Mouse (Mus musculus) embryonic facial prominence, embryonic 12.5 days (tissue): ENCODE results near the gene Atg14. TPM values are rescaled to one million over a fixed set of nuclear protein-coding genes. Genes with fewer than 3 reads are reported as not detected.
"Not testable (repeated sequence)": the region's sequence is repeated elsewhere in the genome, so short reads cannot be mapped to it uniquely, and the experiment has no call there.

Source experiments
- ATAC-seq: fragments of 200-750 bp; cut with Nextera tagmentation; 2 replicates; pipeline ENCODE4 v1.8.0; 2017; ENCODE audit not compliant: insufficient number of reproducible peaks, insufficient read depth, low FRiP score, low TSS enrichment
- H3K27ac ChIP-seq: fragments of 300-500 bp; sonication (generic); 2 replicates; pipeline ENCODE4 v1.5.1; 2016; ENCODE audit warnings: mild to moderate bottlenecking
- H3K27me3 ChIP-seq: fragments of 300-500 bp; sonication (generic); 2 replicates; pipeline ENCODE4 v1.6.1; 2016; ENCODE audit warnings: mild to moderate bottlenecking, moderate library complexity
- H3K36me3 ChIP-seq: fragments of 300-500 bp; sonication (generic); 2 replicates; pipeline ENCODE4 v1.6.1; 2016; ENCODE audit warnings: mild to moderate bottlenecking
- H3K4me1 ChIP-seq: fragments of 300-500 bp; sonication (generic); 2 replicates; pipeline ENCODE4 v1.6.1; 2016
- H3K4me2 ChIP-seq: fragments of 300-500 bp; sonication (generic); replicated peaks from 2 replicates; pipeline ENCODE4 v1.6.1; 2016; ENCODE audit warnings: mild to moderate bottlenecking, moderate library complexity
- H3K4me3 ChIP-seq: fragments of 300-500 bp; sonication (generic); 2 replicates; pipeline ENCODE4 v1.5.1; 2016; ENCODE audit warnings: mild to moderate bottlenecking
- H3K9ac ChIP-seq: fragments of 300-500 bp; sonication (generic); 2 replicates; pipeline ENCODE4 v1.6.1; 2016; ENCODE audit warnings: mild to moderate bottlenecking, moderate library complexity
- H3K9me3 ChIP-seq: fragments of 300-500 bp; sonication (generic); 2 replicates; pipeline ENCODE4 v1.6.1; 2016; ENCODE audit warnings: mild to moderate bottlenecking, moderate library complexity
- WGBS: fragments of 180-500 bp; shearing (Covaris S2); methylation state at CpG from one replicate; pipeline ENCODE4 v1.1.7; 2016; 5-methylcytosine and 5-hydroxymethylcytosine counted together
- polyA plus RNA-seq: library from polyadenylated mRNA; unstranded; fragments of >200 nt; fragmentation: Nextera tagmentation; extraction: Ambion mirVana; gene quantifications from 2 replicates; pipeline ENCODE4 v1.2.1, GENCODE M21; 2016

Gene Atg14
- polyA plus RNA-seq = 21.3 and 23.1 TPM in 2 replicates

DNA sequence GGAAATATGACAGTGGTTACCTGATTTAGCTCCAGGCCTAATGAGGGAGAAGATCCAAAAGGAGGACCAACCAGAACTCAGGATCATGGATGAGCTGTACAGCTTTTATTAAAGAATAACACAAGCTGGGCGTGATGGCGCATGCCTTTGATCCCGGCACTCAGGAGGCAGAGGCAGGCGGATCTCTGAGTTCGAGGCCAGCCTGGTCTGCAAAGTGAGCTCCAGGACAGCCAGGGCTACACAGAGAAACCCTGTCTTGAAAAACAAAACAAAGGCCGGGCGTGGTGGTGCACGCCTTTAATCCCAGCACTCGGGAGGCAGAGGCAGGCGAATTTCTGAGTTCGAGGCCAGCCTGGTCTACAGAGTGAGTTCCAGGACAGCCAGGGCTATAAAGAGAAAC is at the start of gene Atg14:
TSS of gene Atg14 (minus strand) at position 101 of the 400 bp plus-strand sequence.
- H3K27ac ChIP-seq, H3K36me3 ChIP-seq, H3K9me3 ChIP-seq, H3K9ac ChIP-seq, H3K27me3 ChIP-seq, H3K4me2 ChIP-seq, H3K4me3 ChIP-seq, ATAC-seq, H3K4me1 ChIP-seq: not testable (repeated sequence)
- WGBS = 91% methylated on average over 11 of the region's 11 CpGs

DNA sequence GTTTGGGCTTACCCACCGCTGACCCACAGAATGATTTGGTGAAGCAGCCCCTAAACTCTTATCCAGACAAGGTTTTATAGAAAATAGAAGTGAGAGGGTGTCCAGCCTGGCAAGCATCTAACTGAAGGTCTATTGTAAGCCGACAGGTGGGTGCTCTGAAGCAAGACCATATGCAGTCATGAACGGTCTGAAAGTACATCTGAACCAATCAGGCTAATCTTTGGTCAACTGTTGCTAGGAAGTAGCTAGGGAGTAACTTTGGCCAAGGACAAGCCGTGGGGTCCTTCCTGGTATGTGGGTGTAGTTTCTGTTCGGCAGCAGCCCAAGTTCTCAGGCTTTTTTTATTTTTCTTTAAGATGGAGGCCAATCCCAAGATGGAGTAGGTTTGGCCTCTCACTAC is 48.4 kb upstream of the Atg14 start:
- no peak overlapping the region for H3K4me3 ChIP-seq
- WGBS = 86% methylated on average over 5 of the region's 5 CpGs

DNA sequence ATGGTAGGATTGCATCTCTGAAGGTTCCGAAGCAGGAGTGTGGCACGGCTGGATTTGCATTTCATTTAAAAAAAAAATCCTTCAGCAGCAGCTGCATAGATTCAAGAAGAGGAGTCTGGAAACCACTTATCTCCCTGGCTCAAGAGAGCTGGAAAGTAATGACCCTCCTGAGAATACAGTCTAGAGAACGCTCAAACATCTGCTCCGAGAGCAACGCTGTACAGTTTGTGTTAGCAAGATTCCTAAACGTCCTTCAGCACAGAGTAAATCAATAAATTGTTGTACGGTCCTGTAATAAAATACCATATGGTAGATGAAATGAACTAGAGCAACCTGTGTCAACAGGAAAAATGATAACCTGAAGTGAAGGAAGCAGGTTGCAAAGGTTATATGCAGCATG is 42.8 kb upstream of the Atg14 start:
- Histone ChIP-seq H3K4me1 (no peaks in the 10 kb centered on the region), H3K4me3 (no peak overlapping the region), H3K27me3 (no peaks in the 10 kb centered on the region), H3K27ac (no peak overlapping the region), H3K9ac (no peak overlapping the region), H3K9me3 (no peaks in the 10 kb centered on the region), H3K36me3 (no peaks in the 10 kb centered on the region), H3K4me2 (no peak overlapping the region)
- no peak for ATAC-seq
- WGBS = 61% methylated on average over 7 of the region's 7 CpGs

More for the DNA sequence above, 48.4 kb upstream of the Atg14 start:
- no peaks in the 10 kb centered on the region for H3K4me1 ChIP-seq
- H3K9me3 ChIP-seq = no peaks in the 10 kb centered on the region
- H3K27me3 ChIP-seq = no peaks in the 10 kb centered on the region
- ATAC-seq = no peak
- no peak overlapping the region for H3K4me2 ChIP-seq
- no peak overlapping the region for H3K27ac ChIP-seq
- H3K9ac ChIP-seq = no peak overlapping the region
- no peaks in the 10 kb centered on the region for H3K36me3 ChIP-seq

DNA sequence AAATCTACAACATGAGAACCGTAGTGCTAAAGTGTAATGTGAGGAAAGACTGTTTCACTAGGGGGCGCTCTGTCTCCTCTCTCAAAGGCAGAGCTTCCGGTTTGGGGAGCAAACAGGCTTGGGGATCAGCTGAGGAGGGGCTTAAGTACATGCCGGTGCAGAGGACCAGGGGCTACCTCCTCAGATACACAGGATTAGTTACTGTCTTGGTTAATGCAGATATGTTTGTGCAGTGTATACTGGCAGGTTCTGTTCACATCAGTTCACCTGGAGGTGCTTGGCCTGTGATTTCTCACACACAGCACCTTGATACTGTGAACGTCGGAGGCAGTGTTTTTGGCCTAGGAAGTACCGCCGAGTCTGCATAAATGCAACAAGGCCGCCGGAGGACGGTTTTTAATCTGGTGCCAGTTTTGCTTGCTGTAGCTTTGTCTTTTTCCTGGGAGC is 27.5 kb upstream of the Atg14 start:
- Histone ChIP-seq H3K27me3 (no peaks in the 10 kb centered on the region), H3K4me2 (peak overlapping the region; percentile 24), H3K9me3 (no peaks in the 10 kb centered on the region), H3K4me3 (no peak overlapping the region), H3K9ac (peak overlapping the region; percentile 2; the same call in 1 of the 2 replicates), H3K27ac (no peak overlapping the region), H3K36me3 (no peaks in the 10 kb centered on the region), H3K4me1 (0 out of 2 replicates have a peak, but pooled peaks cover 4% of the 10 kb centered on the region)
- WGBS = 19% methylated on average over 11 of the region's 11 CpGs
- ATAC-seq = peak; percentile 69; the same call in 1 of the 2 replicates

DNA sequence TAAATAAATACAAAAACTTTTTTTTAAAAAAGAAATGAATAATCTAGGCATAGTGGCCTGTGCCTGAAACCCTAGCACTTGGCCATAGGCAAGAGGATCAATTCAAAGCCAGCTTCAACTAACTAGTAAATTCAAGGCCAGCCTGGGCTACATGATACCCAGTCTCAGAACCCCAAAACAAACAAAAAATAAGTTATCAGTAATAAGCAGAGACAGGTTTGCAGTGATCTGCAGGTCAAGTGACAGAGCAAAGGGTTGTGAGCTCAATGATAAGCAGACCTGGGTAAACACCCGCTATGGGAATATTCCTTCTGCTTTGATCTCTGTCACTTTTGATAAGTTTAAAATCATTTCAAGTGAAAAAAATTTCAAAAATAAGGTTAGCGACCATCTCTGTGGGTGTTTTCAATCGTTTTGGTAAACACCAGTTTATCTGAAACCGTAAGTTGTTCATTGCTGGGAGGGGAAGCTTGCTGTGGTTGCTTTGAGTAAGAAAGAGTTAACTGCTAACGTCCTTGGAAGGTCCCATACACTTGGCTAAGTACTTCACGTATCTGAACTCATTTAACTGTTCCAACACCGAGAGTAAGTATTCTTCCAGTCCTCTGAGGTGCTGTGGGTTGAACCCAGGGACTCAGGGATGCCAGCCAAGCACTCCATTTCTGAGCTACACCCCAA is 24.1 kb upstream of the Atg14 start:
- WGBS = 54% methylated on average over 7 of the region's 7 CpGs
- H3K9ac ChIP-seq = no peak overlapping the region

DNA sequence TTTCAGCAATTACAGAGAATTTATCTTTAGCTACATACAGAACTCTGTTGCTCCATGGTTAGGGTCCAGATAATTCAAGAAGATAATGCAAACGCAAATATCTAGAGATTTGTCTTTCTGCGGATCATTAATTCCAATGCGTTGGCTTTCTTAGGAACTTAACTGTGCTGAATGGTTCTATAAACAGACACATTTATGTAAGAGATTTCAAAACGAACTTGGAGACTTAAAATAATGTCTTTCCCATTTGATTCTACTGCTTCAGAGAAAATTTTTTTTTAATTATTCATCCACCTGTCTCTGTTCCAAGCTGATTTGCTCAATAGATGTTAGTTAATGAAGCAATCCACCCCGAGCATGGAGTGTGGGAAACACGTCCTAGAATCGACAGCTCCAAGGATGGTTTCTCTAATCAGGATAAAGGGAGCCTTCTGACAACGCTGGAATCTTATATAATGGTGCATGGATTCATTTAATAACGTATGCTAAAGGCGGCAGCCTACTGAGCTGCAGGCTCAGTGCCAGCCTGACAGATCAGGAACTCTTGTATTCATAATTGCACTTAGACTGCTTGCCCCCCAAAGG is 20.0 kb upstream of the Atg14 start:
- Histone ChIP-seq H3K4me3 (no peak overlapping the region), H3K9ac (no peak overlapping the region)
- 76% methylated on average over 10 of the region's 10 CpGs for WGBS

More for the DNA sequence above, 24.1 kb upstream of the Atg14 start:
- no peak overlapping the region for H3K27ac ChIP-seq
- H3K4me1 ChIP-seq = 0 out of 2 replicates have a peak, but pooled peaks cover 4% of the 10 kb centered on the region
- no peaks in the 10 kb centered on the region for H3K36me3 ChIP-seq
- ATAC-seq = no peak
- H3K9me3 ChIP-seq = no peaks in the 10 kb centered on the region
- H3K4me2 ChIP-seq = no peak overlapping the region
- H3K27me3 ChIP-seq = no peaks in the 10 kb centered on the region
- no peak overlapping the region for H3K4me3 ChIP-seq

DNA sequence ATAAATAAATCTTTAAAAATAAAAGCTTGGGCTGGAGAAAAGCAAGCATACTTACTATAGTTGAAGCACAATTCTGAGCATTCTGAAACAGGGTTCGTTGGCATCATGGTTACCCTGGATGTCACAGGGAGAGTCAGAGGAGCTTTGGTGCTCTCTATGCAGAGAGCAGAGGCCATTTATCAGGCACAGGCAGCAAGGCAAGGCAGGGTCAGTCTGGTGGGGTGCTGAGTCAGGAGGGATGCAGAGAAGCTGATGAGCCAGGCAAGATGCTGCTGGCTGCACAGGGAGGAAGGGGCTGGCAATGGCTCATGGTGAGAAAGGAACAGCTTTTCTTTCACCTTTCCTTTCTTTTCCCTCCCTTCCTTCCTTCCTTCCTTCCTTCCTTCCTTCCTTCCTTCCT is 19.0 kb upstream of the Atg14 start:
- ATAC-seq = no peak
- Histone ChIP-seq H3K9ac (no peak overlapping the region), H3K4me3 (no peak overlapping the region), H3K9me3 (no peaks in the 10 kb centered on the region), H3K4me2 (no peak overlapping the region), H3K36me3 (no peaks in the 10 kb centered on the region), H3K4me1 (no peaks in the 10 kb centered on the region), H3K27me3 (no peaks in the 10 kb centered on the region), H3K27ac (no peak overlapping the region)
- 83% methylated on average over 1 of the region's 1 CpGs for WGBS

More for the DNA sequence above, 20.0 kb upstream of the Atg14 start:
- Histone ChIP-seq H3K9me3 (no peaks in the 10 kb centered on the region), H3K27me3 (no peaks in the 10 kb centered on the region), H3K4me2 (no peak overlapping the region), H3K36me3 (no peaks in the 10 kb centered on the region), H3K4me1 (no peaks in the 10 kb centered on the region), H3K27ac (no peak overlapping the region)
- no peak for ATAC-seq

DNA sequence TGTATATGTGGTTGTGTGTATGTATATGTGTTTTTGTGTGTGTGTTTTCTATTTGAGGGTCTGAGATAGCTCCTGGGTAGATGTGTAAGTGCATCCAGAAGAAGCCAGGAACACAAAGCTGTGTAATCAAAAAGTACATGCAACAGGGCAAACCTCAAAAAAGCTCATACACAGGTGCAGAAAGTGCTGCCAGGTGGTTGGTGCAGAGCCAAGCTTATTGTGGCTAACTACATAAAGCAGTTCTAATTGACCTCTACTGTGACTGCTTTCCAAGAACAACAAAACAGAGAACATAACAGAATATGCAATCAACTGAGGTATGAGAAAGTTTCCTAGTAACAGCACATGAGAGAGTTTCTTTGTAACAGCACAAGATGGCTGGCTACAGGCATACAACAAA is 13.9 kb upstream of the Atg14 start:
- no peak overlapping the region for H3K4me2 ChIP-seq
- no peaks in the 10 kb centered on the region for H3K4me1 ChIP-seq
- no peaks in the 10 kb centered on the region for H3K9me3 ChIP-seq
- no peak overlapping the region for H3K9ac ChIP-seq
- H3K36me3 ChIP-seq = no peaks in the 10 kb centered on the region
- no peak for ATAC-seq
- no peaks in the 10 kb centered on the region for H3K27me3 ChIP-seq
- no peak overlapping the region for H3K27ac ChIP-seq
- H3K4me3 ChIP-seq = no peak overlapping the region

DNA sequence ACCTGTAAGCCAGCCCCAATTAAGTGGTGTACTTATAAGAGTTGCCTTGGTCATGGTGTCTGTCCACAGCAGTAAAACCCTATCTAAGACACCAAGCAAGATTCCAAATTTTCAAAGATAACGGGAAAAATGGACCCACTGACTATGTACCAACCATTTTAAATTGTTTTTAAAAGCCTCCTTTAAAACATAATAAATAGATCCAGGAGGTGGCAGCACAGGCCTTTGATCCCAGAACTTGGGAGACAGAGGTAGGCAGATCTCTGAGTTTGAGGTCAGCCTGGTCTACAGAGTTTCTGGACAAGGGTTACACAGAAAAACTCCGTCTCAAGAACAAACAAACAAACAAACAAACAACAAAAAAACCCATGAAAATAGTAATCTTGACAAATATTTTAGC is 11.2 kb upstream of the Atg14 start:
- Histone ChIP-seq H3K4me1 (no peaks in the 10 kb centered on the region), H3K9ac (no peak overlapping the region), H3K4me2 (no peak overlapping the region), H3K4me3 (no peak overlapping the region), H3K27ac (no peak overlapping the region), H3K27me3 (no peaks in the 10 kb centered on the region), H3K36me3 (no peaks in the 10 kb centered on the region), H3K9me3 (no peaks in the 10 kb centered on the region)
- no peak for ATAC-seq
- 62% methylated on average over 2 of the region's 2 CpGs for WGBS

DNA sequence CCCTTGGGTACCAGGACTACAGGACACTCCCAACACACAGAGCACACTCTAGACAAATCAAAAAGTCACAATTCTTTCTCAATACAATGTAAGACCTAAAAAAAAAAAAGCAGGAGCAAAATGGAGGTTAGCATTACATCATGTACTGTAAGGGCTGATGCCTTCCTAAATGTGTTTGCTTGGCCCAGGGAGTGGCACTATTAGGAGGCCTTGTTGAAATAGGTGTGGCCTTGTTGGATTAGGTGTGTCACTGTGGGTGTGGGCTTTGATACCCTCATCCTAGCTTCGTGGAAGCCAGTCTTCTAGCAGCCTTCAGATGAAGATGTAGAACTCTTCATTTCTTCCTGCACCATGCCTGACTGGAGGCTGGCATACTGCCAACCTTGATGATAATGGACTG is 10.8 kb upstream of the Atg14 start:
- Histone ChIP-seq H3K9me3 (no peaks in the 10 kb centered on the region), H3K27me3 (no peaks in the 10 kb centered on the region), H3K27ac (no peak overlapping the region), H3K4me3 (no peak overlapping the region), H3K4me1 (no peaks in the 10 kb centered on the region), H3K36me3 (no peaks in the 10 kb centered on the region), H3K9ac (no peak overlapping the region), H3K4me2 (no peak overlapping the region)
- WGBS = 52% methylated on average over 1 of the region's 1 CpGs
- ATAC-seq = no peak

DNA sequence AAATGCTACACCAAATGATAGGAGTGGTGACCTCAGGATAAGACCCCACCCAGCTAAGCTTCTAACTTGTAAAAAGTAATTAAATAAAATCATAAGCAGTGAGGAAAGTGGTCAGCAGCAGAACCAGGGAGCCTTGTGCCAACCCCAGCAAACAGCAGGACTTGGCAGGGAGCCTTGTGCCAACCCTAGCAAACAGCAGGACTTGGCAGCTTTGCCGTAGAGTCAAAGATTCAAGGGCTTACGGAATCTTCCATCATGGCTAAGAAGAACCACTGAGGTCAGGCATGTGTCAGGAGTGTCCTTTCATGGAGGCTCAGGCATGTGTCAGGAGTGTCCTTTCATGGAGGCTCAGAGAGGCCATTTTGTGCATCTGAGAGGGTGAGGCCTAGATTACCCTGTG is 7.6 kb upstream of the Atg14 start:
- 92% methylated on average over 2 of the region's 2 CpGs for WGBS
- no peak overlapping the region for H3K4me2 ChIP-seq
- no peaks in the 10 kb centered on the region for H3K4me1 ChIP-seq
- no peaks in the 10 kb centered on the region for H3K27me3 ChIP-seq
- ATAC-seq = no peak
- H3K9ac ChIP-seq = no peak overlapping the region
- H3K36me3 ChIP-seq = no peaks in the 10 kb centered on the region
- H3K9me3 ChIP-seq = no peaks in the 10 kb centered on the region
- no peak overlapping the region for H3K4me3 ChIP-seq
- no peak overlapping the region for H3K27ac ChIP-seq

DNA sequence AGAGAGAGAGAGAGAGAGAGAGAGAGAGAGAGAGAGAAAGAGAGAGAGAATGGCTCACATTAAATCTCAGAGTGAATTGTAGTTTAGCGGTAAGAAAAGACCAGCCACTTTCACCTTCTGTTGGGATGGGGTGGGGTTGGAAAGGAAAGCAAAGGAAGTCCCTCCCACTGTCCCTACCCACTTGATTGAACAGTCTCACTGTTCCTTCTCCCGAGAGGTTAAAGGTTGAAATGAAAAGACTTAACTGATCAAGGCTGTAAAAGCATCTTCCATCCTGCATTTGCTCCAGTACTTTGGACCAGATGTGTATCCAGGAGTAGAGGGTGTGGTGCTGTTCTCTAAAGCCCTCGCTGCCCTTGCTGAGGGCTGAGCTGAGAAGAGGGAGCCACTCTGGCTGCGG is 6.2 kb upstream of the Atg14 start:
- Histone ChIP-seq H3K4me3 (no peak overlapping the region), H3K27me3 (no peaks in the 10 kb centered on the region), H3K36me3 (no peaks in the 10 kb centered on the region), H3K27ac (no peak overlapping the region), H3K9me3 (no peaks in the 10 kb centered on the region), H3K4me2 (no peak overlapping the region), H3K4me1 (no peaks in the 10 kb centered on the region), H3K9ac (no peak overlapping the region)
- WGBS = 48% methylated on average over 4 of the region's 4 CpGs
- ATAC-seq = no peak
